Mouse (Mus musculus) layer of hippocampus, adult 18-20 months (tissue): Measurements from ENCODE around the gene Evc2. TPM values are rescaled to one million over a fixed set of nuclear protein-coding genes. Genes with fewer than 3 reads are reported as not detected.

Experiments used
- DNase-seq, 2 experiments: peaks; one replicate each; pipeline ENCODE4 v3.0.0; 2022; ENCODE audit warnings: low spot score in 2 of 2
- long read RNA-seq: library from polyadenylated mRNA; stranded (forward); transcript quantifications from one replicate; pipeline ENCODE4 v2.0.0, GENCODE M21; 2021
- total RNA-seq, 2 experiments: library from RNA; stranded (reverse); gene quantifications; 2 replicates each; pipeline ENCODE4 v1.2.3; 2021

Gene Evc2
- total RNA-seq, result 10 to 100 TPM; 27.9 to 29.2 TPM
- long read RNA-seq, full-length matches to known transcripts, result 25 of 57 reads
- long read RNA-seq, partial matches to known transcripts, result 3 of 57 reads
- long read RNA-seq, other reads (novel, unspliced or antisense), result 29 of 57 reads

- peak; percentile 84 to 90 for DNase-seq
Observed at GRCm38 (mm10) chr5:37338288-37338687, at the start of gene Evc2. TSS of gene Evc2 (plus strand) at chr5:37338499.

GRCm38 (mm10) chr5:37289236-37289635, 49.1 kb upstream of the Evc2 start:
- DNase-seq, result peak; percentile 54 to 81

DNA sequence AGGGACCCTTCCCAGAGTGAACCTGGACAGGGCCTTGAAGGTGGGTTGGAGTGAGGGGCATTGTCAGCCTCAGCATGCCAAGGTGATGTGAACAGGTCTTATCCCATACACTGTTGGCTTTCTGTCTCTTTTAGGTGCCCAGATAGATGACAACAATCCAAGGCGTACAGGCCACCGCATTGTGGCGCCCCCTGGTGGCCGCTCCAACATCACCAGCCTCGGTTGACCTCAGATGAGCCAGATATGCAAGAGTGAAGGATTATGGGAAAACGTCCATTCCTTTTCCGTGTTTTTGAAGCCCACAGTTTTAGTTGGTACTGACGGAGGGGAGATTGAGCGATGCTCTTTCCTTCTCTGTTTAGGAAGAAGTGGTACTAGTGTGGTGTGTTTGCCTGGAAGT, 47.3 kb upstream of the Evc2 start:
- peak in 1 of 2 experiments; percentile 44 for DNase-seq

- DNase-seq, result no peak
Observed at GRCm38 (mm10) chr5:37296717-37297116, 41.6 kb upstream of the Evc2 start.

DNA sequence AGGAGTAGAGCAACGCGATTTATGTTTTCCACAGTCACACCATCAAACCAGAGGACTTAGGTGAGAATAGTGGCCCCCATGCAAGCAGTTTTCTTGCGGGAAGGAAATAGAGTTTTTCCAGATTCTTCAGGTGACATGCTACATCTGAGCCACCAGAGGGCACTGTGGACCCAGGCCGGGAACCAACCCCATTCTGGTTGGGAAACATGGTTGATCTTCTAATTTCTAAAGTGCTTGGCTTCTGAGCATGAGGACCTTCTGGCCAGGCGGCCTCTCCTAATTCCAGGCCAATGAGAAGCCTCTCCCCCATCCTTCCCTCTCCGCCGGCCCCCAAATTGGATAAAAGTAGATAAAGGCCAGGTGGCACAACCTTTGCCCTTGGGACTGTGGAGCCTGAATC, 39.9 kb upstream of the Evc2 start:
- DNase-seq, result no peak

- DNase-seq, result no peak
Observed at GRCm38 (mm10) chr5:37310026-37310425, 28.3 kb upstream of the Evc2 start.

DNA sequence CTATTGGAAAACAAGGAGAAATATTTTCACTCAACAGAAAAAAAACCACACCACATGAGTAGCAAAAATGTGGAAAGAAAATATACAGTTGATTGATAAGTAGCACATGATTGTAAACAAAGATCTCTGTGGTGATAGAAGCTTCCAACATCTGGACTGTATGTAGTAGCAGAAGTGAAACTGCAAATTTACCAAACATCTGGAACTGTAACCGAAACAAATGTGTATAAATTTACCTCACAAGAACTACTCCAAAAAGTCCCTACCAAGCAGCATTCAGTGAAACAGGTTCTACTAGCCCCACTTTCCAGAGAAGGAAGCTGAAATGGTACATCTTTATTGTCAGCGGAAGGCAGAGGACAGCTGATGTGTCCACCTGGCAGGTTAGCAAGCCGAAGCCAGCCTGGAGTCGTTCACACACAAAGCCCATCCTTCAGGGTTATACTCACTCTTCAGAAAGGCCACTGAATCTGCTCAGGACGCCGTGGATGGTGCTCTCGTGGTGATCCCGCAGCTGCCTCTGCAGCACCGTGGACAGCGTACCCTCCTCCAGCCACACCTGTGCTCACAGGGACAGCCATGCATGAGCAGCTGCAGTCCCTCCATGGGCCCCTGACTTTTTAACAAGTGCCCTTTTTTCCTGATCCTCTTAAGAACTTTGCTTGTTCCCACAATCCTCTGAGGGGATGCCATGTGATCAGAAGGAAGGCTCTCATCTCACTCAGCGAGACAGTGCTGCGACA, 25.1 kb upstream of the Evc2 start:
- no peak for DNase-seq

DNA sequence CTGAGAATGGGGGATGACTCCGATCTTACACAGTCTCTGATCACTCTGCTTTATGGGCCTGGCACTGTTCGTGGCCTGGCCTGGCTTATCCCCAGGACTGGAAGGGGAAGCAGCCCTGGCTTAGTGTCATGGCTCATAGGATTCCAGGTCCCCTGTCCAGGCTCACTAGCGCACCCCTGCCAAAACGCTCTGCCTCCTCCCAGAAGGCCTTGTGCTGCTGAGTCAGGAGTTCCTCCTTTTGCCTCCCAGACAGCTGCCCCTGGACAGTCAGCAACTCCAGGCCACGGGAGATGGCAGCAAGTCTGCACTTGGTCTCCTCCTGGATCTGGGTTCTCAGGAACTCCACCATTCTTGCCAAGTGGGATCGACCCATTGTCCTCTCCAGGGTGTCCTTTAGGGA, 19.6 kb upstream of the Evc2 start:
- no peak for DNase-seq

DNA sequence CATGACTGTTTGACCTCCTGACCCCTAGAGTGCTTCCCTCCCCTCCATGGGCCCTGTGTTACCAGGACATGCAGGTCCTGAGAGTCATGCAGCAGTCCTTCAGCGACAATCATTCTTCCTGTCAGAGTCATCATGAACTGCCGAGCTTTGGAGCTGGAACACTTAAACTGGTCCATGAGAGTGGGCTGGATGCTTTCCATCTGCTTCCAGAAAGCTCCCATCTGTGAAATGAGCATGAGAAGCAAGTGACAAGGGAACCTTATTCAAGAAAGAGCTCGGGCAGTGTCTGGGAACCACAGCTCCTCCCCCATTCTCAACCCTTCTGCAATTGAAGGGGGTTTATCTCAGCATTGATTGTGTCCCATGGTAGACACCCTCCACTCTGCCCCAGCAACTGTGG, 18.1 kb upstream of the Evc2 start:
- DNase-seq, result peak; percentile 58 to 80

DNA sequence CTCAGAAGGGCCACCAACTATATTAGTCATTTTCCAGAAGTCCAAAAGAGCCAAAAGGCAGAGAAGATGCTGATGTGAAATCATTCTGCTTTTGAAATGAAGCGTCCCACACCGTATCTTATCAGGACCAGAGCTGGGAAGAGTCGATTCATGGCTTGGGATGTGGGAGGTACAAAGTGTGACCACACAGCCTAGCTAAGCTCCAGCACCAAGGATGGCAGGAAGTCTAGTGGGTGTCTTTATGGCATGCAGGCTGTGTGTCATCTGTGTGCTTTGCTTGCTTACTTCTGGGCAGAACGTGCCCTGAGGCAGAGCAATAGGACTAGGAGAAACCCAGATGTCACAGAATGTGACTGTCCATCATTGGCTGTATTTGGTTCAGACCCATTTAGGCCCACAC, 17.5 kb upstream of the Evc2 start:
- no peak for DNase-seq

DNA sequence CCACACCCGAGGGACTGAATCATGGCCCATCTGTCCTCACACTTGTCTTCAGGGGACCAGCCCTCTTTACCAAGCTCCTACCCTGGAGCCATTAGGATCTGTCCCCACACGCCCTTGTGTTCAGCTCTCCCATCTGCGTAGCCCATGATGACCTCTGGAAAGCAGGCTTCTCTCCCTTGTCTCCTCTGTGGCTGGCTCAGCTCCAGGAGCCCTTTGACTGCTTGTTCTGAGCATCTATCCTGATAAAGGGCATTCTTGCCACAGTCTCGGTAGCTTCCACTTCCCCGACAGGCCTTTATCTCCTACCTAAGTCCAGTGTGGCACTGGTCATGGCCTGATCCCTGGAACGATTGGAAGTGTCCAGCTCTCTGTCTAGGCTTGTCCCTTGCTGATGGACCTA, 11.6 kb upstream of the Evc2 start:
- no peak for DNase-seq

- DNase-seq, result no peak
Observed at GRCm38 (mm10) chr5:37330449-37331132, 7.7 kb upstream of the Evc2 start.

DNA sequence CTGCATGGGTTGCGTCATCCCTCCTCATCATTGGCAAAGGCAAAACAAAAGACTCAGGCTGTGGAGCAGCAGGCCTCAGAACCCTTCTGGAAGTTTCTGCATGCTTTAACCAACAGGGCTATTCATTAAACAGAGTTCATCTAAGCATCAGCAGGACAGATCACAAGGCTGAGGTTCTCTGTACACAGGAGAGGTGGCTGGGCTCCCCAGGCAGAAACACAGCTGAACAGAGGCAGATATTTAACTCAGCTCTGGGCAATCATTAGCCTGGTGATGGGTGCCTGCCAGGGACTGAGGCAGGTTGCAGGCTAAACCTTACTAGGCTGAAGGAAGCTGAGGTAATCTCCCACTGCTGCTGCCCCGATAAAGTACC, 7.2 kb upstream of the Evc2 start:
- no peak for DNase-seq

DNA sequence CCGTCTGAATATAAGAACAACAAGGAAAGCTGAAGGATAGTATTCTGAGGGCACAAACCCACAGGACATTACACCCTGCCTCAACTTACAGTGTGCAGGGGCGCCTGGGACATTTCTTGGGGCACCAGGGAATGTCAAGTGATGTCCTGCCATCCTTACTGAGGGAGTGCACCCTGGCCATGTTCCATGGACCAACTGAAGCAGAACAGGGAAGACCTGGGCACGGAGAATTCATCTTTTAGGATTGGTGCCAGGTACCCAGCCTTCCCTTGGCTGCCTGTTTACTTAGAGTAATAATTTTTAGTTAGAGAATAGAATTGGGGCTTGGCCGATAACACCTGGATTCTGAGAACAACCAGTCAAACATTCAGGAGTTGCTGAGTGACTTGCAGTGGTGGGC, 6.2 kb upstream of the Evc2 start:
- no peak for DNase-seq

DNA sequence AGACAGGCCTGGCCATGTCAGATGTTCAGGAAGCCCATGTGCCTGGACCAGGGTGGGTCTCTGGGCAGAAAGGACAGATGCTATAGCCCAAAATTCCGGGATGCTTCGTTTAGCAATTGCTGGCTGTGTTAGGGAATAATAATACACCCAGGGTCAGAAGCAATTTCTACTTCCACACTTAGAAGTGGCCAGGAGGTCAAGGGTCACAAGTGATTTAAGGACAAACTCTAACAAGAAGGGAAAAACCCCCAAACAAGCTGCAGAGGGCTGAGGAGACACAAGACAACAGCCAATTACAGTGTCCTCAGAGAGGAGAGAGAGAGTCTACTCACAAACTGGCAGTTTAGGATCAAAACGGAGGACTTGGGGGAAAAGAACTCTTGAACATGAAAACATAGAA, 3.2 kb upstream of the Evc2 start:
- DNase-seq, result no peak

DNA sequence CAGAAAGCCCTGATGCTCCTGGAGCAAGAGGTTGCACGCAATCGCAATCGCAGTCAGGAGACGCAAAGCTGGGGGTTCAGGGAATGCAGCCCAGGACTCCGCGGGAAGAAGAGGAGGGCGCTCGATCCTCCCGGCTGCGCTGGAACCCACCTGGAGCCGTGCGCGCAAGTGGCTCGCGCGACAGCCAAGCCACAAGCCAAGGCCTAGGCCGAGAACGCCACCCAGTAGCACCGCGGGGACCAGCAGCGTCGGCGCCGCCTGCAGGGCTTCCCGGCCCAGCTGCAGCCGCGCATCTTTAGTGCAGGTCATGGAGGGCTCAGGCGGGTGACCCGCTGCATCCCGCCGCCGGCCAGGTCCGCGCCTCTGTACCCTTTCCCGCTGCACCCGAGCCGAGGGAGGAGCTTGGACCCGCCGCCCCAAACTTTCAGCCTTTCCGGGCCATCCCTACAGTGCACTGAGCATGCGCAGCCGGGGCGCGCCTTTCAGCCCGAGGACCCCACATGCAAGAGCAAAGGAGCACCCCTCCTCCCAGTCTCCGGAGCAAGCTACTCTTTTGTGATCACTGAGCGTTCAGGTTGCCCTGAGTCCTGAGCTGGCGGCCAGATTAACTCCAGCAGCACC, 1.7 kb upstream of the Evc2 start, which contains the start of gene Evc:
Evc (minus strand) TSS at position 410 of the 621 bp plus-strand sequence.
- DNase-seq, result peak in 1 of 2 experiments; percentile 58

DNA sequence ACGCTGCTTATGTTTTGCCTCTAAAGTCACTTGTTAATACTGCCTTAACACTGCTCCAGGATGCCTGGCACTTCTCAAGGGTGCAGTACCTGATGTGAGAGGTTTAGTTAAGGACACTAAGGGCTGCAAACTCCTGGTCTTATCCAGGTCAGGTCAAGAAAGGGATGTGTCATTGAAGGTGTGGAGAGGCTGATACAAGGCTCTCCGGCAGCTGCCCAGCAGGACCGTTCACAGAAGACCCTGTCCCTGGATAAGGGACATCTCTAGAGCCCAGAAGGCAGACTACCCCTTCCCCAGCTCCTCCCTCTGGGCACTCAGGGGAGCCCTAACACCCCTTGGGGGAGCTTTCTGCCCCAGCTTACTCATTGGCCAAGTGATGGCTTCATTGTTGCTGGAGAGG, 603 bp upstream of the Evc2 start:
- no peak for DNase-seq

GRCm38 (mm10) chr5:37343962-37344361, 5.7 kb downstream of the Evc2 start:
- no peak for DNase-seq

GRCm38 (mm10) chr5:37351791-37352190, 13.5 kb downstream of the Evc2 start:
- no peak for DNase-seq

DNA sequence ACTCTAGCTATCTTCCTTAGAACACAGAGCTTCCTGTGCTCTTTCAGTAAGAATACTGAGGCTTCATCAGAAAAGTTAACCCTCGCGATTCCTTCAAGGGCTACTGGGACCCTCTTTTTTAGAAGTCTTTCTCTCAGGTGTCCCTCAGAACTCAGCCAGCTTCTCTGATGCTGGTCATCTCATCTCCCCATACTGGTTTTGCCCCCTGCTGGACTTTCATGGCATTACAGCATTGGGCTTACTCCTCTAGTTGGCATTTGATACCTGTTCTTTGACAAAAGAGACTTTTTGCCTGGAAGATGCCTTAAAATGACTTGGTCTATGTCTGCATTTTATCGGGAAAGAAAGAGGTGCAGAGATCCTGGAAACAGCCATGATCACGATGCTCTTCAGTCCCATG, 16.1 kb downstream of the Evc2 start:
- DNase-seq, result peak; percentile 27 to 67

DNA sequence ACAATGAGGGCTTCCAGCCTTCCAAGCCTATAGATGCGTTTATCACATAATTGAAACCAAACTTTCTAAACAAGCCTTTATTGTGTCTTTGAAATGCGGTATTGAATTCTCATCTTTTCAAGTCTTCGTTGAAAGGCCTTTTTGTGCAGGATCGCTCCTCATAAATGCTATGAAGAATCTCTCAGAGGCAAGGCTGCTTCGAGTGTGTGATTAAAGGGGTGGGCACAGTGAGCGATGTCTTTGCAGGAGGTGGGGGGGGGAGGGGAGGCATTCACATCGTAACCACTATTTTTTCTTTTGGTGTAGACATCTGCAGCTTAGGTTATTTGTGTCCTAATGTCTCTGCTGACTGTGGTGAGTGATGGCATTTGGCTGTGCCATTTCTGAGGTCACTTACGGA, 17.7 kb downstream of the Evc2 start:
- DNase-seq, result no peak

- no peak for DNase-seq
Observed at GRCm38 (mm10) chr5:37362618-37363017, 24.3 kb downstream of the Evc2 start.
